Mouse (Mus musculus): ENCODE measurements around the gene Gm6583. TPM values are rescaled to one million over a fixed set of nuclear protein-coding genes. Genes with fewer than 3 reads are reported as not detected.

Gm6583 gene
- polyA plus RNA-seq, 1 experiment from 2014 or later: 0.17 TPM

- no peak overlapping the region for H3K9ac ChIP-seq
- WGBS: 70% methylated on average over 7 of the region's 7 CpGs
- peaks cover 26% of the 10 kb centered on the region for H3K4me1 ChIP-seq (replicated peaks)
- H3K4me2 ChIP-seq: no peak overlapping the region
- no peaks in the 10 kb centered on the region for H3K27me3 ChIP-seq
- no peaks in the 10 kb centered on the region for H3K9me3 ChIP-seq
- no peak overlapping the region for H3K27ac ChIP-seq
- ATAC-seq (ENCODE audit: low FRiP score): no peak
- no peak overlapping the region for H3K4me3 ChIP-seq
- peaks cover 63% of the 10 kb centered on the region for H3K36me3 ChIP-seq
Observed at GRCm38 (mm10) chr5:112339215-112339614, 16.6 kb downstream of the Gm6583 start.

GRCm38 (mm10) chr5:112337004-112337403 lies 18.8 kb downstream of the Gm6583 start:
- no peak overlapping the region for H3K27ac ChIP-seq
- H3K9ac ChIP-seq: no peak overlapping the region
- H3K9me3 ChIP-seq: no peaks in the 10 kb centered on the region
- 96% methylated on average over 22 of the region's 22 CpGs for WGBS
- H3K4me1 ChIP-seq (replicated peaks): peaks cover 8% of the 10 kb centered on the region
- no peak overlapping the region for H3K4me2 ChIP-seq
- H3K36me3 ChIP-seq: peaks cover 85% of the 10 kb centered on the region
- no peak for ATAC-seq (ENCODE audit: low FRiP score)
- no peaks in the 10 kb centered on the region for H3K27me3 ChIP-seq
- no peak overlapping the region for H3K4me3 ChIP-seq

DNA sequence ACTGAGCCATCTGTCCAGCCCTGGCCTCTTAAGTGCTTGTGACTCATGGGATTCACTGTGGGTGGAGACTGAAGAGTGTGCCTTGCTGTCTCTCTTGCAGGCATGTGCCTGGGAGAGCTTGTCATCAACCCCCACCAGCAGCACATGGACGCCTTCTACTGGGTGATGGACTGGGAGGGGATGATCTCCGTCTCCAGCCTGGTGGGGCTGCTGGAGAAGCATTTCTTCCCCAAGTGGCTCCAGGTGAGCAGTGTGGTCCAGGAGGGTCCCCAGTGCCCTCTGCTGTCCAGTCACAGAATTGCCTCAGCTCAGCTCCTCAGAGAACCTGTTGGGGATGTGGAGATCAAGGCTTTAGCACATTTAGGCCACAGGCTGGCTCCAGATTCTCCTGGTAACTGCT lies 20.4 kb downstream of the Gm6583 start:
- Histone ChIP-seq H3K27ac (no peak overlapping the region), H3K4me1 (replicated peaks) (no peaks in the 10 kb centered on the region), H3K9ac (no peak overlapping the region), H3K4me2 (no peak overlapping the region), H3K27me3 (no peaks in the 10 kb centered on the region), H3K9me3 (no peaks in the 10 kb centered on the region), H3K36me3 (peaks cover 95% of the 10 kb centered on the region), H3K4me3 (no peak overlapping the region)
- ATAC-seq (ENCODE audit: low FRiP score): no peak
- WGBS: 33% methylated on average over 2 of the region's 2 CpGs

- no peak overlapping the region for H3K4me3 ChIP-seq
- H3K9me3 ChIP-seq: no peaks in the 10 kb centered on the region
- no peak overlapping the region for H3K9ac ChIP-seq
- WGBS: 94% methylated on average over 14 of the region's 14 CpGs
- peaks cover 22% of the 10 kb centered on the region for H3K4me1 ChIP-seq (replicated peaks)
- no peak for ATAC-seq (ENCODE audit: low FRiP score)
- H3K36me3 ChIP-seq: peaks cover 69% of the 10 kb centered on the region
- H3K4me2 ChIP-seq: no peak overlapping the region
- no peaks in the 10 kb centered on the region for H3K27me3 ChIP-seq
- no peak overlapping the region for H3K27ac ChIP-seq
Observed at GRCm38 (mm10) chr5:112329805-112330564, 25.8 kb downstream of the Gm6583 start.

- Histone ChIP-seq H3K36me3 (peaks cover 48% of the 10 kb centered on the region), H3K4me3 (no peak overlapping the region), H3K27me3 (no peaks in the 10 kb centered on the region), H3K9me3 (no peaks in the 10 kb centered on the region), H3K9ac (no peak overlapping the region), H3K27ac (no peak overlapping the region), H3K4me2 (no peak overlapping the region; the same call in 1 of the 2 replicates), H3K4me1 (replicated peaks) (peaks cover 26% of the 10 kb centered on the region)
- 93% methylated on average over 15 of the region's 15 CpGs for WGBS
- no peak for ATAC-seq (ENCODE audit: low FRiP score)
Observed at GRCm38 (mm10) chr5:112327854-112328253, 28.0 kb downstream of the Gm6583 start.

GRCm38 (mm10) chr5:112326446-112327009 lies 29.3 kb downstream of the Gm6583 start:
- no peaks in the 10 kb centered on the region for H3K27me3 ChIP-seq
- peak overlapping the region; percentile 98 for H3K4me3 ChIP-seq
- WGBS: 3% methylated on average over 32 of the region's 33 CpGs
- peak overlapping the region; percentile 88 for H3K9ac ChIP-seq
- peaks cover 35% of the 10 kb centered on the region for H3K36me3 ChIP-seq
- H3K4me1 ChIP-seq (replicated peaks): peaks cover 26% of the 10 kb centered on the region
- no peaks in the 10 kb centered on the region for H3K9me3 ChIP-seq
- peak overlapping the region; percentile 85 for H3K4me2 ChIP-seq
- peak; percentile 79 for ATAC-seq (ENCODE audit: low FRiP score)
- H3K27ac ChIP-seq: peak overlapping the region; percentile 88; the same call in 1 of the 2 replicates

DNA sequence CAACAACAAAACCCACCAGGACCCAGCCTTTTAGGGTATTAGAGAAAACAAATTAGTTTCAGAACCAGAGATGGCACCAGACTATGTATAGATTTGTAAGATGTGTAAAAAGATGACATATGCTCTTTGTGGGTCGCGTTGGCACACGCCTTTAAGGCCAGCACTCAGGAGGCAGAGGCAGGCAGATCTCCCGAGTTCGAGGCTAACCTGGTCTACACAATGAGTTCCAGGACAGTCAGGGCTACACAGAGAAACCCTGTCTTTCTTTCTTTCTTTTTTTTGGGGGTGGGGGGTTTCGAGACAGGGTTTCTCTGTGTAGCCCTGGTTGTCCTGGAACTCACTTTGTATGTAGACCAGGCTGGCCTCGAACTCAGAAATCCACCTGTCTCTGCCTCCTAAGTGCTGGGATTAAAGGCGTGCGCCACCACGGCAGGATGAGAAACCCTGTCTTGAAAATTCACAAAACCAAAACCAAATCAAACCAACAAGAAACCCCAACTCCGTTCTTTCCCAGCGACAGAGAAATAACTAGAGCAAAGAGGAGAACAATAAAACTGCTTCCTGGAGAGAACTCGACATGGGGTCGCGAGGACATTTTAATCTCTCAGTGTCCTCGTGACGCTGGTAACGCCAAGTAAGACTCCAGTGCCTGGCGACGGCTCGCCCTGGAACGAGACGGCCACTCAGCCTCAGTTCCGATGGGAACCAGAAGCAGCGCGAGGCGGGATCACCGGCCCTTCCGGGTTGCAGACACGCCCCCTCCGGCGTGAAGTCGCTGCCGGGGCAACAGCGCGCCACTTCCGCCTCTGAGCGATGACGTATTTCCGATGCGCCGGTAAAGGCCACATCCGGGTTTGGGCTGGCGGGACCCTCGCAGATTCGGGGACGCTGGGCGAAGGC lies 30.0 kb downstream of the Gm6583 start, which contains the start of gene Tfip11:
Gene Tfip11 (plus strand): TSS at position 813 of the 900 bp plus-strand sequence.
- Histone ChIP-seq H3K4me3 (peak within 1 kb of the TSS; percentile 98), H3K4me2 (peak within 1 kb of the TSS; percentile 85), H3K9ac (peak within 1 kb of the TSS; percentile 88), H3K9me3 (no peaks in the 10 kb centered on the region), H3K27me3 (no peaks in the 10 kb centered on the region), H3K27ac (peak within 1 kb of the TSS; percentile 88), H3K4me1 (replicated peaks) (peaks cover 26% of the 10 kb centered on the region), H3K36me3 (peaks cover 27% of the 10 kb centered on the region)
- WGBS: 9% methylated on average over 48 of the region's 48 CpGs
- peak; percentile 90 for ATAC-seq (ENCODE audit: low FRiP score)

DNA sequence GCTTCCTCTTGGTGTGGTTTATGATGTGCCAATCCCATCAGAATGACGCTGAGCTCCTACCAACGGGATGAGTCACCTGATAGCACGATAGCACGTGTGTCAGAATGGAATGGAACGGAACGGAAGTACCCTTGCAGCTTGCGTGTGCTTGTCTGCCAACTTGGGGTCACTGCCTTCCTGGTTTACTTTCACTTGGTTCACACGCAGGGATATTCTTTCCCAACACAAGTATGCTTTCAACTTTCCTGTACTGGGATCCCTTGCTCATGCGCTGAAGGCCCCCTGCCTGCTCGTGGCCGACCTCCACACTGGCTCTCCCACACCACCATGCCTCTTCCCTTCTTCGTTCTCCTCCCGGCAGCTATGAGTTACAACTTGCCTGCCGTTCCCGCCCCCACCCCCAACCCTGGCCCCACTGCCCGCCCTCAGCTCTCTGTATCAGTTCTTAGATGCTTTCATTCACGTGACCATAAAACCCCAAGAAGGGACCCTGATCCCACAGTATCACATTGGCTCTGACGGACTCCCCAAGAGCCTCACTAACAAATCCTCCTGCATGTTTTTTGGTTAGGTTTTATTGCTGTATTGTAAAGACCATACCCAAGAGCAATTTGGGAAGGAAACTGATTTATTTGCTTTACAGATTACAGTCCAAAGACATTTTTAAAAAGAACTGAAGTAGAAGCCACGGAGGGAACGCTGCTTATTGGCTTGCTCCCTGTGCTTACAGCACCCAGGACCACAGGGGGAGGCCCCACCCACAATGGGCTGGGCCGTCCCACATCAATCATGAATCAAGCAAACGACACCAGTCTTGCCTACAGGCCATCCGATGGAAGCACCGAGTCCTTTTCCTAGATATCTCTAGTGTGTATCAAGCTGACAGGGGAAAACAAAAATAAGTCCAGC lies 30.9 kb downstream of the Gm6583 start:
- peak overlapping the region; percentile 85 for H3K4me2 ChIP-seq
- H3K4me1 ChIP-seq (replicated peaks): peaks cover 26% of the 10 kb centered on the region
- no peaks in the 10 kb centered on the region for H3K27me3 ChIP-seq
- 0 out of 2 replicates have a peak overlapping the region, but pooled peaks have one; percentile 88 for H3K27ac ChIP-seq
- WGBS: 33% methylated on average over 24 of the region's 24 CpGs
- H3K9ac ChIP-seq: no peak overlapping the region; the same call in 1 of the 2 replicates
- H3K4me3 ChIP-seq: peak overlapping the region; percentile 98; the same call in 1 of the 2 replicates
- peaks cover 18% of the 10 kb centered on the region for H3K36me3 ChIP-seq
- no peaks in the 10 kb centered on the region for H3K9me3 ChIP-seq
- no peak for ATAC-seq (ENCODE audit: low FRiP score)

- no peak for ATAC-seq (ENCODE audit: low FRiP score)
Observed at GRCm38 (mm10) chr5:112323246-112323645, 32.6 kb downstream of the Gm6583 start.

GRCm38 (mm10) chr5:112321376-112321775 lies 34.5 kb downstream of the Gm6583 start:
- H3K27me3 ChIP-seq: no peaks in the 10 kb centered on the region
- no peaks in the 10 kb centered on the region for H3K9me3 ChIP-seq
- H3K27ac ChIP-seq: no peak overlapping the region
- H3K4me1 ChIP-seq (replicated peaks): peaks cover 12% of the 10 kb centered on the region
- no peak overlapping the region for H3K9ac ChIP-seq
- H3K36me3 ChIP-seq: no peaks in the 10 kb centered on the region
- no peak overlapping the region for H3K4me2 ChIP-seq
- no peak overlapping the region for H3K4me3 ChIP-seq
- WGBS: 82% methylated on average over 4 of the region's 4 CpGs
- ATAC-seq (ENCODE audit: low FRiP score): no peak

More at GRCm38 (mm10) chr5:112323246-112323645, 32.6 kb downstream of the Gm6583 start:
- Histone ChIP-seq H3K9me3 (no peaks in the 10 kb centered on the region), H3K4me1 (replicated peaks) (peaks cover 26% of the 10 kb centered on the region), H3K4me2 (no peak overlapping the region), H3K27ac (no peak overlapping the region), H3K4me3 (no peak overlapping the region), H3K36me3 (peaks cover 4% of the 10 kb centered on the region; the same call in 1 of the 2 replicates), H3K27me3 (no peaks in the 10 kb centered on the region), H3K9ac (no peak overlapping the region)
- WGBS: 90% methylated on average over 6 of the region's 6 CpGs

GRCm38 (mm10) chr5:112320936-112321335 lies 34.9 kb downstream of the Gm6583 start:
- Histone ChIP-seq H3K36me3 (peaks cover under 1% of the 10 kb centered on the region; the same call in 1 of the 2 replicates), H3K4me2 (no peak overlapping the region), H3K4me1 (replicated peaks) (peaks cover 12% of the 10 kb centered on the region), H3K9me3 (no peaks in the 10 kb centered on the region), H3K27ac (no peak overlapping the region), H3K27me3 (no peaks in the 10 kb centered on the region), H3K9ac (no peak overlapping the region), H3K4me3 (no peak overlapping the region)
- no peak for ATAC-seq (ENCODE audit: low FRiP score)
- WGBS: 71% methylated on average over 6 of the region's 6 CpGs
